Mouse (Mus musculus) adrenal gland, postnatal 4 days (tissue): Measurements from ENCODE around the gene Gak. TPM values are rescaled to one million over a fixed set of nuclear protein-coding genes. Genes with fewer than 3 reads are reported as not detected.

Experiments used
- DNase-seq, 2 experiments: peaks; one replicate each; pipeline ENCODE4 v3.0.0; 2021 to 2022; ENCODE audit warnings: low spot score in 2 of 2, mixed read lengths in 2 of 2
- total RNA-seq, 2 experiments: library from RNA; stranded (reverse); gene quantifications; 2 replicates each; pipeline ENCODE4 v1.2.3; 2021

Gene Gak
- total RNA-seq, 2 experiments from 2014 or later: 88.6 to 95.3 TPM

- DNase-seq: no peak
These were observed 19.1 kb downstream of the Gak start for GRCm38 (mm10) chr5:108610426-108610825.

GRCm38 (mm10) chr5:108602537-108602936 lies 27.0 kb downstream of the Gak start:
- no peak for DNase-seq

- DNase-seq: no peak
These were observed 29.6 kb downstream of the Gak start for GRCm38 (mm10) chr5:108599923-108600322.

- no peak for DNase-seq
These were observed 48.1 kb downstream of the Gak start for GRCm38 (mm10) chr5:108581361-108581891.

GRCm38 (mm10) chr5:108573054-108573453 lies 56.5 kb downstream of the Gak start:
- DNase-seq: no peak

GRCm38 (mm10) chr5:108570991-108571390 lies 58.6 kb downstream of the Gak start:
- peak in 1 of 2 experiments; percentile 24 for DNase-seq

- DNase-seq: no peak
These were observed 62.5 kb downstream of the Gak start for GRCm38 (mm10) chr5:108567104-108567503.

- DNase-seq: no peak
These were observed 63.0 kb downstream of the Gak start for GRCm38 (mm10) chr5:108566523-108566922.

GRCm38 (mm10) chr5:108565381-108565780 lies 64.2 kb downstream of the Gak start:
- DNase-seq: no peak

- no peak for DNase-seq
These were observed 65.2 kb downstream of the Gak start for GRCm38 (mm10) chr5:108564346-108564745.

- no peak for DNase-seq
These were observed 67.1 kb downstream of the Gak start for GRCm38 (mm10) chr5:108562483-108562882.

- DNase-seq: no peak
These were observed 72.6 kb downstream of the Gak start for GRCm38 (mm10) chr5:108556986-108557385.

- DNase-seq: no peak
These were observed 75.5 kb downstream of the Gak start for GRCm38 (mm10) chr5:108554041-108554440.

- DNase-seq: no peak
These were observed 79.4 kb downstream of the Gak start for GRCm38 (mm10) chr5:108550207-108550594.

GRCm38 (mm10) chr5:108549489-108550206 lies 79.9 kb downstream of the Gak start, which contains the start of gene Cplx1:
Cplx1 (minus strand) TSS chr5:108550024.
- DNase-seq: peak; percentile 19 to 30

GRCm38 (mm10) chr5:108549137-108549488 lies 80.4 kb downstream of the Gak start:
- no peak for DNase-seq

GRCm38 (mm10) chr5:108547636-108548035 lies 81.9 kb downstream of the Gak start:
- no peak for DNase-seq

GRCm38 (mm10) chr5:108543516-108544291 lies 85.9 kb downstream of the Gak start:
- no peak for DNase-seq

GRCm38 (mm10) chr5:108534188-108534587 lies 95.4 kb downstream of the Gak start:
- DNase-seq: no peak

GRCm38 (mm10) chr5:108522597-108522996 lies 107.0 kb downstream of the Gak start:
- DNase-seq: no peak

- no peak for DNase-seq
These were observed 107.7 kb downstream of the Gak start for GRCm38 (mm10) chr5:108521896-108522295.

- DNase-seq: no peak
These were observed 108.5 kb downstream of the Gak start for GRCm38 (mm10) chr5:108521016-108521415.
